ENCODE assay signal across 10 mouse cellular contexts in the genomic region with DNA sequence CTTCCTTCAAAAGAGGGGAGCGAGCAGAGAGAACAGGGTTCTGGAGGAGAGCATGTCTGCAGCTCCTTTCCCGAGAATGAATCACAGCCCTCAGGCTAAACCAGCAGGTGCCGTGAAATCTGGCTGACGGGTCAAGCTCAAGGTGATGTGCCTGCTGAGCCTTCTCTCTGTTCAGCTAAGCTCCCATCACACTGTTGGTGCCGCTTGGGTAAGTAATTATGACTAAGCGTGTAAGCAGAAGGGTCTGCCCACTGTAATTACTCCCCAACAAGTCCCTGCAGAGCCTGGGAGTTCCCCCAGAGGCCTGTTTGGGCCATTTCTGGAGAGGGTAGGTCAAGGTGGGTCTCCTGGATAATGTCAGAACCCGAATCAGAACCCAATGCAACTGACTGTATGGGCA.
DNase-seq lines count a peak whose midpoint lies in the region; ATAC-seq and TF ChIP-seq lines count a peak whose summit lies in the region.
"Had no signal": no experiment of that assay in that cellular context is flagged by ENCODE, and none has a peak within 500 bp of the region (broad histone marks: within the 10 kb centered on the region; RNA-seq: fewer than 3 reads in every experiment).

No protein-coding gene starts in this region.

- no peaks in the 10 kb centered on the region for H3K9me3 ChIP-seq in intestine, embryonic 16.5 days (ENCODE audit: control insufficient read depth, low read length)
- H3K9me3 ChIP-seq in intestine, postnatal 0 days (ENCODE audit: control insufficient read depth): no peaks in the 10 kb centered on the region
- no peaks in the 10 kb centered on the region for H3K9me3 ChIP-seq in forebrain, embryonic 12.5 days
- no peaks in the 10 kb centered on the region for H3K9me3 ChIP-seq in midbrain, embryonic 13.5 days
- H3K9me3 ChIP-seq: G1E had no signal

- peak overlapping the region; percentile 9; the same call in 1 of the 2 replicates for H3K27ac ChIP-seq in intestine, embryonic 16.5 days (ENCODE audit: low read length)
- H3K27ac ChIP-seq in intestine, postnatal 0 days (ENCODE audit: low read depth, low read length): no peak overlapping the region
- H3K27ac ChIP-seq in forebrain, embryonic 12.5 days: no peak overlapping the region; the same call in 1 of the 2 replicates
- peak overlapping the region; percentile 48; the same call in 1 of the 2 replicates for H3K27ac ChIP-seq in midbrain, embryonic 13.5 days

- peaks cover 44% of the 10 kb centered on the region for H3K4me1 ChIP-seq in intestine, embryonic 16.5 days (ENCODE audit: control insufficient read depth, insufficient read depth, low read length)
- H3K4me1 ChIP-seq in intestine, postnatal 0 days (replicated peaks; ENCODE audit: control insufficient read depth, insufficient read depth, low read length): peaks cover 4% of the 10 kb centered on the region; the same call in 1 of the 2 replicates
- peaks cover 40% of the 10 kb centered on the region for H3K4me1 ChIP-seq in forebrain, embryonic 12.5 days
- H3K4me1 ChIP-seq in midbrain, embryonic 13.5 days (replicated peaks): peaks cover 48% of the 10 kb centered on the region

- in situ Hi-C loops in Patski (cut with MboI; ENCODE audit: low pct_unique_long_range_greater_than_20kb): no loop called here

- H3K27me3 ChIP-seq in intestine, embryonic 16.5 days (replicated peaks; ENCODE audit: control insufficient read depth, insufficient read depth, low read length): no peaks in the 10 kb centered on the region
- H3K27me3 ChIP-seq in intestine, postnatal 0 days (replicated peaks; ENCODE audit: control insufficient read depth, insufficient read depth, low read length): no peaks in the 10 kb centered on the region
- H3K27me3 ChIP-seq in Patski: no peaks in the 10 kb centered on the region
- no peaks in the 10 kb centered on the region; the same call in 1 of the 2 replicates for H3K27me3 ChIP-seq in forebrain, embryonic 12.5 days
- no peaks in the 10 kb centered on the region for H3K27me3 ChIP-seq in midbrain, embryonic 13.5 days

- H3K4me3 ChIP-seq in intestine, embryonic 16.5 days (ENCODE audit: low read length): no peak overlapping the region
- no peak overlapping the region for H3K4me3 ChIP-seq in intestine, postnatal 0 days (ENCODE audit: low read depth, low read length)
- H3K4me3 ChIP-seq in forebrain, embryonic 12.5 days (replicated peaks): no peak overlapping the region
- H3K4me3 ChIP-seq in midbrain, embryonic 13.5 days (replicated peaks): no peak overlapping the region

- WGBS in intestine, embryonic 16.5 days: 65% methylated on average over 7 of the region's 7 CpGs
- 78% methylated on average over 7 of the region's 7 CpGs for WGBS in intestine, postnatal 0 days
- 42% methylated on average over 7 of the region's 7 CpGs for WGBS in forebrain, embryonic 12.5 days
- 29% methylated on average over 7 of the region's 7 CpGs for WGBS in midbrain, embryonic 13.5 days

- POLR2A ChIA-PET in Patski (lab: Charles Lee): interaction anchor here (0.7 to 1.7 kb wide), 3 partner anchors 25 to 139 kb away, joined by 3 to 5 read pairs (median 5); partner anchors contain the start of gene Irf2bp2

- ATAC-seq in intestine, embryonic 16.5 days: no peak
- no peak for ATAC-seq in intestine, postnatal 0 days
- peak; percentile 40 for ATAC-seq in Patski
- peak; percentile 62 for ATAC-seq in forebrain, embryonic 12.5 days (ENCODE audit: low FRiP score)
- peak; percentile 59; the same call in 1 of the 2 replicates for ATAC-seq in midbrain, embryonic 13.5 days
- no peak for ATAC-seq in activated CD4-positive, CD25-positive, alpha-beta regulatory T cell, adult 4 months

- peak; percentile 93 for DNase-seq in Patski (ENCODE audit: low read depth, low spot score)
- no peak for DNase-seq in heart, adult 18-20 months
- no peak for DNase-seq in spleen, postnatal 36 days (ENCODE audit: low spot score in 2 of 2)
- DNase-seq: lung, adult 2 months had no signal

- CTCF ChIA-PET in Patski (lab: Charles Lee): interaction anchor here (0.7 to 1.5 kb wide), 6 partner anchors 12 to 188 kb away, joined by 3 to 6 read pairs (median 4); no protein-coding TSS in a partner anchor

- H3K4me2 ChIP-seq in intestine, embryonic 16.5 days (ENCODE audit: low read depth, low read length): no peak overlapping the region
- H3K4me2 ChIP-seq in intestine, postnatal 0 days (replicated peaks; ENCODE audit: low read depth): no peak overlapping the region
- no peak overlapping the region for H3K4me2 ChIP-seq in forebrain, embryonic 12.5 days
- H3K4me2 ChIP-seq in midbrain, embryonic 13.5 days (replicated peaks): no peak overlapping the region

- no peaks in the 10 kb centered on the region for H3K36me3 ChIP-seq in intestine, embryonic 16.5 days (ENCODE audit: control insufficient read depth, insufficient read depth, low read length)
- H3K36me3 ChIP-seq in intestine, postnatal 0 days (ENCODE audit: control insufficient read depth, insufficient read depth): no peaks in the 10 kb centered on the region
- H3K36me3 ChIP-seq in forebrain, embryonic 12.5 days (replicated peaks): no peaks in the 10 kb centered on the region
- H3K36me3 ChIP-seq in midbrain, embryonic 13.5 days: no peaks in the 10 kb centered on the region
- H3K36me3 ChIP-seq: G1E had no signal

- TF ChIP-seq CTCF in intestine, postnatal 0 days (IDR thresholded peaks at IDR 0.05; ENCODE audit: low read depth): no peak
- TF ChIP-seq CTCF in Patski (IDR thresholded peaks at IDR 0.05): no peak

- H3K9ac ChIP-seq in intestine, embryonic 16.5 days (ENCODE audit: low read depth, low read length): no peak overlapping the region
- no peak overlapping the region for H3K9ac ChIP-seq in intestine, postnatal 0 days (ENCODE audit: low read depth, low read length)
- no peak overlapping the region for H3K9ac ChIP-seq in forebrain, embryonic 12.5 days
- no peak overlapping the region for H3K9ac ChIP-seq in midbrain, embryonic 13.5 days (replicated peaks)

Comparison
In these comparisons a context has a peak if more than half of its experiments do, and no peak if none do; other contexts are left out.
1. H3K27ac ChIP-seq: peak in intestine, embryonic 16.5 days (single experiment) and midbrain, embryonic 13.5 days (single experiment); none in intestine, postnatal 0 days (single experiment) and forebrain, embryonic 12.5 days (single experiment).
2. ATAC-seq: peak in Patski (single experiment), forebrain, embryonic 12.5 days (single experiment) and midbrain, embryonic 13.5 days (single experiment); none in intestine, embryonic 16.5 days (single experiment), intestine, postnatal 0 days (single experiment) and activated CD4-positive, CD25-positive, alpha-beta regulatory T cell, adult 4 months (single experiment).